Mouse (Mus musculus): ENCODE results near the gene Gm17727. TPM values are rescaled to one million over a fixed set of nuclear protein-coding genes. Genes with fewer than 3 reads are reported as not detected.

The Gm17727 gene
- total RNA-seq (2023) = not detected

GRCm38 (mm10) chr9:35778009-35778408, at the start of gene Gm17727:
Gene Gm17727, minus strand, starts transcription at chr9:35778109.

GRCm38 (mm10) chr9:35790001-35790400, 12.1 kb upstream of the Gm17727 start, which contains the start of the genes Gm27235 and D730048I06Rik:
Gene Gm27235, minus strand, starts transcription at chr9:35790101.
Gene D730048I06Rik, minus strand, starts transcription at chr9:35790112.

GRCm38 (mm10) chr9:35740749-35741148, 37.2 kb downstream of the Gm17727 start, which contains the start of gene Gm17677:
Gene Gm17677, plus strand, starts transcription at chr9:35741049.

Other genes starting within 250 kb of the Gm17727 start
- 0.34 TPM for gene Ddx25, start 219.6 kb downstream of the Gm17727 start, total RNA-seq (2023)
- 38.0 TPM for gene Pus3, start 219.5 kb downstream of the Gm17727 start, total RNA-seq (2023)
- gene Pate2, start 207.8 kb downstream of the Gm17727 start, total RNA-seq (2023) = 0.67 TPM
- 9.2 TPM for gene Hyls1, start 207.7 kb downstream of the Gm17727 start, total RNA-seq (2023)
- gene Pate4, start 166.2 kb downstream of the Gm17727 start, total RNA-seq (2023) = not detected
- gene Pate3, start 129.9 kb downstream of the Gm17727 start, total RNA-seq (2023) = not detected
- gene Pate1, start 90.7 kb downstream of the Gm17727 start, total RNA-seq (2023) = not detected
- gene Gm17677, start 37.1 kb downstream of the Gm17727 start, total RNA-seq (2023) = not detected
- gene Gm27235, start 12.0 kb upstream of the Gm17727 start, total RNA-seq (2023) = not detected
- not detected for gene D730048I06Rik, start 12.0 kb upstream of the Gm17727 start, total RNA-seq (2023)
- not detected for gene 9230110F15Rik, start 66.0 kb upstream of the Gm17727 start, total RNA-seq (2023)
- not detected for gene 9230113P08Rik, start 130.3 kb upstream of the Gm17727 start, total RNA-seq (2023)